Mouse (Mus musculus) hindbrain, embryonic 10.5 days (tissue): Measurements from ENCODE around the gene Cpxcr1. TPM values are rescaled to one million over a fixed set of nuclear protein-coding genes. Genes with fewer than 3 reads are reported as not detected.

Experiments
- DNase-seq: peaks from one replicate; pipeline ENCODE4 v3.0.0-alpha.2; 2017; ENCODE audit warnings: low spot score
- H3K27ac ChIP-seq: fragments of 300-500 bp; sonication (generic); 2 replicates; pipeline ENCODE4 v1.5.1; 2016; ENCODE audit warnings: mild to moderate bottlenecking, moderate library complexity
- H3K27me3 ChIP-seq: fragments of 300-500 bp; sonication (generic); 2 replicates; pipeline ENCODE4 v1.6.1; 2016; ENCODE audit warnings: mild to moderate bottlenecking; ENCODE audit not compliant: poor library complexity, insufficient read depth, severe bottlenecking
- H3K36me3 ChIP-seq: fragments of 300-500 bp; sonication (generic); 2 replicates; pipeline ENCODE4 v1.6.1; 2016; ENCODE audit warnings: mild to moderate bottlenecking, moderate library complexity
- H3K4me1 ChIP-seq: fragments of 300-500 bp; sonication (generic); replicated peaks from 2 replicates; pipeline ENCODE4 v1.6.1; 2016; ENCODE audit warnings: mild to moderate bottlenecking
- H3K4me3 ChIP-seq: fragments of 300-500 bp; sonication (generic); 2 replicates; pipeline ENCODE4 v1.5.1; 2016; ENCODE audit warnings: mild to moderate bottlenecking, moderate library complexity
- H3K9me3 ChIP-seq: fragments of 300-500 bp; sonication (generic); 2 replicates; pipeline ENCODE4 v1.6.1; 2016; ENCODE audit warnings: mild to moderate bottlenecking, moderate library complexity
- polyA plus RNA-seq: library from polyadenylated mRNA; unstranded; fragments of >200 nt; fragmentation: Nextera tagmentation; extraction: Ambion mirVana; gene quantifications from 2 replicates; pipeline ENCODE4 v1.2.1, GENCODE M21; 2016

Cpxcr1 gene
- polyA plus RNA-seq = not detected in 2 replicates

- Histone ChIP-seq H3K27ac (no peak within 1 kb of the TSS), H3K36me3 (no peaks in the 10 kb centered on the region), H3K9me3 (no peaks in the 10 kb centered on the region), H3K4me1 (no peaks in the 10 kb centered on the region), H3K27me3 (no peaks in the 10 kb centered on the region), H3K4me3 (no peak within 1 kb of the TSS)
- DNase-seq = no peak
Observed at GRCm38 (mm10) chrX:116448644-116449043, at the start of gene Cpxcr1. TSS of gene Cpxcr1 (plus strand) at chrX:116448944.

Other genes with a start within 250 kb of the Cpxcr1 start
- not detected in 2 replicates for gene H2afb2, start 232.2 kb downstream of the Cpxcr1 start, polyA plus RNA-seq